Mouse (Mus musculus) adrenal gland, adult 2 months (tissue): ENCODE results near the gene Usp46. TPM values are rescaled to one million over a fixed set of nuclear protein-coding genes. Genes with fewer than 3 reads are reported as not detected.

Experiments
- DNase-seq: peaks from one replicate; pipeline ENCODE4 v3.0.0; 2021
- polyA plus RNA-seq: library from polyadenylated mRNA; depleted of rRNA; stranded (reverse); fragments of >200 nt; gene quantifications from 2 replicates; pipeline ENCODE4 v1.2.3, GENCODE M21; 2012; rRNA removed
- total RNA-seq, 2 experiments: library from RNA; stranded (reverse); gene quantifications; 2 replicates each; pipeline ENCODE4 v1.2.3; 2021

Gene Usp46
- total and polyA plus RNA-seq, 3 experiments = 1.5 to 32.6 (median 29.5) TPM

- no peak for DNase-seq
Measured at GRCm38 (mm10) chr5:73953066-73953614, 115.1 kb downstream of the Usp46 start.

DNA sequence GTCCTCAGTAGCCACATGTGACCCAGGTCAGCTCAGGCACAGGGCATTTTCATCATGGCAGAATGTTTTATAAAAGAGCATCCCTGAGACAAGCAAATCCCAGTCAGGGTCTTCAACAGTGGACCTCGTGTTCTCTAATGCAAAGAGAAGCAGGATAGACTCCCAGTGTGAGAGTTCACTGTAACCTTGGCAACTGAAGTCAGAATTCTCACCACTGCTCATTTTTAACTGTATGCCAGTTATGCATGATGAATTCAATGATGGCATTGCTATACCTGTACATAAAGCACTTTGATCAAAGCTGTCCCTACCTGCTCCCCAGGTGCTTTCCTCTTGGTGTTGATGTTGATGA is 116.6 kb downstream of the Usp46 start:
- DNase-seq = no peak

GRCm38 (mm10) chr5:73950809-73951648 is 117.2 kb downstream of the Usp46 start:
- no peak for DNase-seq

Other genes starting within 250 kb of the Usp46 start
- gene Rasl11b, start 126.9 kb upstream of the Usp46 start, total RNA-seq = 10 to 100 TPM; 16.8 to 24.3 TPM
- 37.4 and 41.9 TPM in 2 replicates for gene Rasl11b, start 126.9 kb upstream of the Usp46 start, polyA plus RNA-seq